Mouse (Mus musculus): ENCODE data around the gene Zfp511.

Zfp511 gene

GRCm38 (mm10) chr7:140036281-140037170 is at the start of gene Zfp511, which contains the start of gene Tubgcp2:
Zfp511 (plus strand) TSS chr7:140036391.
Tubgcp2 (minus strand) TSS chr7:140036669.
- peak; percentile 95 for DNase-seq (ENCODE audit: low spot score)

GRCm38 (mm10) chr7:139988272-139988671 is 47.9 kb upstream of the Zfp511 start:
- DNase-seq (ENCODE audit: low spot score) = no peak

- DNase-seq (ENCODE audit: low spot score) = no peak
Observed at GRCm38 (mm10) chr7:139990864-139991394, 45.3 kb upstream of the Zfp511 start.

DNA sequence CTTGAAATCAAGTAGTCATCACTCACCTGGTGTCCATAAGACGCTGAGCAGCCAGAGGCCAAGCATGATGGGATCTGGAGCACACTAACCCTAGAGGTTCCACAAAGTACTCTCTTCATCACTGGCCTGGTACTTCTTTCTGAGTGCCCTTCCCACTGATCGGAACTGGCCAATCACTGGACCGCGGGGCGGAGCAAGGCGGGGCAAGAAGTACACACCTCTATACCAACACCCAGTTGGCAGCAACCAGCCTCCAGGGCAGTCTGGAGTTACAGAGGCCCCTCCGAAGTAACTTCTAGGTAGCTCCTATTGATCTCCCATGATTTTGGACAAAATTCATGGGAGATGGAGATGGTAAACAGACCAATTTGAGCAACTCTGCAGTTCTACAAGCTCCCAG is 43.8 kb upstream of the Zfp511 start, which contains the start of gene Adam8:
Gene Adam8, minus strand, starts transcription at position 157 of the 400 bp plus-strand sequence.
- DNase-seq (ENCODE audit: low spot score) = no peak

DNA sequence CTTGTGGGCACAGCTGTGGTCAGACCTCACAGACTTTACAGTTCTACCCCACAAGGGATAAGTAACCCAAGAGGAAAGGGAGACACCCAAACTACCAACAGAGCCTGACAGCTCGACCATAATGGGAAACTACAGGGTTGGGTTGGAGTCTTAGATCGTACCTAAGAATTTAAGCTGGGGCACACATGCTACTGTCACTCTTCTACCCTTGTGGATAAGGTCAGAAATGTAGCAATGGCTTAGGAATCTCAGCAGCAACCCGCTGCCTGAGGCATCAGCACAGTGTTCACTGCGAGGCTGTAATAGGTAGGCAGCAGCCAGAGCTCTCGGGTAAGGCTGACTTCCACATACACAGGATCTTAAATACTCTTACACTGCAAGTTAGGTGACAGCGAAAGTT is 42.7 kb upstream of the Zfp511 start:
- no peak for DNase-seq (ENCODE audit: low spot score)

DNA sequence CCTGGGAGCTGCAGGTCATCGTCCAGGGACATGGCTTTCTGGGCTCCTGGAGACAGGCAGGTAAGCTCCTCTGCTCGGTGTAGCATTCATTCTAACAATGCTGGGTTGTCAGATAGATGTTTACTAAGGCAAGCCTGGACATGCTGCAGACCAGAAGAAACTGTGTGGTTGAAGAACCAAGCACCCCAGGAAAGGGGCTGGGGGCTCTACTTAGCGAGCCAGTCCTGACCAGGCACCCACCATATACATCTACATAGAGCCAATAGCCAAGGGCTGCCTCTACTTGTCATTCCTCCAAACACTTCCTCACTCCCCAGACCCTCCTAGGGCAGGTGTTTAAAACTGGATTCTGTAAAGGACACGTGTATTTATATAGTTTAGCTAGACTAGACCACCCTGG is 42.0 kb upstream of the Zfp511 start:
- DNase-seq (ENCODE audit: low spot score) = no peak

GRCm38 (mm10) chr7:139994676-139995075 is 41.5 kb upstream of the Zfp511 start:
- peak; percentile 80 for DNase-seq (ENCODE audit: low spot score)

GRCm38 (mm10) chr7:139998691-139999350 is 37.4 kb upstream of the Zfp511 start:
- peak; percentile 33 for DNase-seq (ENCODE audit: low spot score)

GRCm38 (mm10) chr7:140001086-140001740 is 35.0 kb upstream of the Zfp511 start:
- DNase-seq (ENCODE audit: low spot score) = peak; percentile 2

GRCm38 (mm10) chr7:140004666-140005065 is 31.5 kb upstream of the Zfp511 start:
- DNase-seq (ENCODE audit: low spot score) = peak; percentile 1

DNA sequence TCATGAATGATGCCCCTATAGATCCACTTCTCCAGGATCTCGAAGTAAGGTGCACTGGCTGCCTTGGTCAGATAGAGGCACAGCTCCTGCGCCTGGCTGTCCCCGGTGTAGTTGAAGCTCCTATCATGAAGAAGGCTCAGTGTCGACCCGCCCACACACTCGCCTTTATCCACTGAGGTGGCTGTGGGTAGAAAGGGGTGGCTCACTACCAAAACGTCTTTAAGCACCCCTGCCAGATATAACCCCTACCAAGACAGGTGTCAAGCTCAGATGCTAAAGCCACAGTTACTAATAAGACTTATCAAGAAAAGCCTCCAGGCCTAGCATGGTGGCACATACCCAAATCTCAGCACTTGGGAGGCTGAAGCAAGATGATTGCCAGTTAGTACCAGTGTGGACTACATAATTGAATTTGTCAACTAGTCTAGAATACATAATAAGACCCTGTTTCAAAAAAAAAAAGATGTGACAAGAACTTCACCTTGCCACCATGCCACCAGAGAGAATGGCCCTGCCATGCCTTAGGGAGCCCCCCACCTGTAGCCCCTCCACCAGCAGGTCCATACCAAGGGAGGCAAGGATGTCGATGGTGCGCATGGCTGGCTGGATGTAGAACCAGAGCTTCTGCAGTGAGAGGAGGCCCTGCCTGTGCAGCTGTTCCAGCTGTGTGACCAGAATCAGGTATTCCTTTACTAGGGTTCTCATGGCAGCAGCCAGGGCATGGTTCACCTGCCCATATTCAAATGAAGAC is 29.2 kb upstream of the Zfp511 start:
- DNase-seq (ENCODE audit: low spot score) = peak; percentile 2

DNA sequence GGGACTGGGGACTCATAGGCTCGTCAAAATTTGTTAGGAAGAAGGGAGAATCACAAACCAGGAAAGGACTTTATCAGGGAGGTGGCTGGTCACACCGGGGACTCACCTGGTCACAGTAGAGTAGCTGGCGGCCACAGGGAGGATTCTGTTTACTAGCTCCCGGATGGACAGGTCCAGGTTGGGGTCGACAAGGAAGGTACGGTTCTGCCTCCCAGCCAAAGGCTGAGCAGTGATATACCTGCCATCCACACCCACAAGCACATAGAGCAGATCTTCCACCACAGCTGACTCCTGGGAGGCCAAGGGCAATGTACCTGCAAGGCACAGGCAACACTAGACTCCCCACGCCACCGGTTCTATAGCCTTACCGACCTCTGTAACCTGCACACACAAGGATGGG is 28.4 kb upstream of the Zfp511 start:
- DNase-seq (ENCODE audit: low spot score) = peak; percentile 2

- peak; percentile 1 for DNase-seq (ENCODE audit: low spot score)
Observed at GRCm38 (mm10) chr7:140011336-140011735, 24.9 kb upstream of the Zfp511 start.

DNA sequence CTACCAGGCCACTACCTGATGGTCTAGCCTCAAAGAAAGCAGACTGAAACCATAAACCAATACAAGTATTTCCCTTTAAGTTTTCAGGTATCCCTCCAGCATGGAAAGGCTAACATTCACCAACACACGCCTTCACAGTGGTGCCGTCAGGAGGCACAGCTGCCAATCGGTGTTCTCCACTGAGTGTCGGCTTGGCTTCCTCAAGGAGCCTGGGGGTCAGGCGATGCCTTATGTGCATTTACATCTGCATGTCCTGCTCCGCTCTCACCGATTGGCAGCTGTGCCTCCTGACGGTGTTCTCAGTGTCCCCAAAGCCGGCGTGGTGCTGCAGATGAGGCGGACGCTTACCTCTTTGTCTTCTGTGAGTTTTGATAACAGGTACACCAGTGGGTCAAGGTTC is 4.4 kb upstream of the Zfp511 start:
- DNase-seq (ENCODE audit: low spot score) = peak; percentile 1

DNA sequence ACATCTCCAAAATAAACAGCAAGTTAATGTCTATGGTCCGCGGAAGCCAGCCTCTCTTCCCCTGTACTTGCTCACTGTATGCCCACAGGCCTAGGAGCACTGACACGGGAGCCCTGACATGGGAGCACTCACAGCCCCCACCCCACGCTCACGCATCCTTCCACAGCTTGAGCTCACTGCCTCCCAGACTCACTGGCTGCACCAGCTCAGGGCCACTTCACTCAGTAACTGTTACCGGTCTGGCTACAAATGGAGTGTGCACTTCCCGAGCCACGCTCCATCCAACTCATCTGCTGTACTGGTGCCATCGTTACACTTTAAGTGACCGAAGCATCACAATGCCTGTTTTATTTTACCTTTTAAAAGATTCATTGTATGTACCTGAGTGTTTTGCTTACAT is 3.8 kb upstream of the Zfp511 start:
- peak; percentile 2 for DNase-seq (ENCODE audit: low spot score)

- DNase-seq (ENCODE audit: low spot score) = peak; percentile 2
Observed at GRCm38 (mm10) chr7:140033386-140033785, 2.8 kb upstream of the Zfp511 start.

GRCm38 (mm10) chr7:140035456-140035855 is 735 bp upstream of the Zfp511 start:
- peak; percentile 1 for DNase-seq (ENCODE audit: low spot score)

- DNase-seq (ENCODE audit: low spot score) = peak; percentile 4
Observed at GRCm38 (mm10) chr7:140037171-140037555, 972 bp downstream of the Zfp511 start.

- DNase-seq (ENCODE audit: low spot score) = no peak
Observed at GRCm38 (mm10) chr7:140042728-140043127, 6.5 kb downstream of the Zfp511 start.

- no peak for DNase-seq (ENCODE audit: low spot score)
Observed at GRCm38 (mm10) chr7:140045546-140045945, 9.4 kb downstream of the Zfp511 start.

DNA sequence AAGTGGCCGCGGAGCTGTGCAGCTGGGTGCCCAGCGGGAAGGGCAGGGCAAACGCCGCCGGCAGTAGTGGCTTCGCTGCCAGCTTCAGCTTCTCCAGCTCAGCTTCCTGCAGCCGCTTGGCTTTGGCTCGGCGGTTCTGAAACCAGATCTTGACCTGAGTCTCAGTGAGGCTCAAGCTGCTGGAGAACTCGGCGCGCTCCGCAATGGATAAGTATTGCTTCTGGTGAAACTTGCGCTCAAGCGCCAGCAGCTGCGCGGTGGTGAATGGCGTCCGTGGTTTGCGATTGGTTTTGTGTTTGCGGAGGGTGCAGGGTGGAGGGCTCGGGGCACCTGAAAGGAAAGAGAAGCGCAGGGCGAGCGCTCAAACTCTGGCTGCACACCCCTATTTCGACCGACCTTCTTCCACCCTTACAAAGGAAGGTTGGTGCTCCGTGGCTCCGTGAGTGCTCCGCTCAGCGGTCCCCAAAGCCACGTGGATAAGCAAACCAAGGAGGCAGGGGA is 11.7 kb downstream of the Zfp511 start:
- DNase-seq (ENCODE audit: low spot score) = no peak

Measured in layer of hippocampus, adult 11-12 months (tissue).